Mouse (Mus musculus) left cerebral cortex, postnatal 10 days (tissue): ENCODE measurements around the gene Lgals1. TPM values are rescaled to one million over a fixed set of nuclear protein-coding genes. Genes with fewer than 3 reads are reported as not detected.

ENCODE experiments used
- DNase-seq, 2 experiments: peaks; one replicate each; pipeline ENCODE4 v3.0.0; 2021 to 2022; ENCODE audit warnings: low spot score in 2 of 2, mixed read lengths in 1 of 2; ENCODE audit errors: extremely low spot score in 1 of 2
- intact Hi-C: fragments of 180-260 bp; cut with DNase I; formaldehyde crosslinking; loops from one replicate; pipeline ENCODE4 v1.15.1; 2025
- total RNA-seq, 2 experiments: library from RNA; stranded (reverse); gene quantifications; 2 replicates each; pipeline ENCODE4 v1.2.3; 2021

The Lgals1 gene
- total RNA-seq, 2 experiments from 2014 or later = 24.1 to 25.3 TPM

DNA sequence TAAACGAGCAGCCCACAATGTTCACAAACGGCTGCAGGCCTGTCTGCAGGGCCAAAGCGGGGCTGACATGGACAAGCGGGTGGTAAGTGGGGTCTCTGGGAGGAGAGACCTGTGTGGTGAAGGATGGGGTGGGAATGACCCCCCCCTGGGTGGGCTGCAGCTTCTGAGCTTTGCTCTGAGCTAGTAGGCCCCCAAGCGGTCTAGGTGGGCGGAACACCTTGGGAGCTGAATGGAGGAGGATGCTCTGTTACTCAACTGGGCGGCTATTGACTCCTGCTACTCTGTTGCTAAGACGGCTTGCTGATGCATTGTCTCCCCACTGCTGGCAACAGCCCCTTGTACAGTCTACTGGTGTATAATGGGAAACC is 25.1 kb upstream of the Lgals1 start:
- intact Hi-C loops = no loop called here
- no peak for DNase-seq

DNA sequence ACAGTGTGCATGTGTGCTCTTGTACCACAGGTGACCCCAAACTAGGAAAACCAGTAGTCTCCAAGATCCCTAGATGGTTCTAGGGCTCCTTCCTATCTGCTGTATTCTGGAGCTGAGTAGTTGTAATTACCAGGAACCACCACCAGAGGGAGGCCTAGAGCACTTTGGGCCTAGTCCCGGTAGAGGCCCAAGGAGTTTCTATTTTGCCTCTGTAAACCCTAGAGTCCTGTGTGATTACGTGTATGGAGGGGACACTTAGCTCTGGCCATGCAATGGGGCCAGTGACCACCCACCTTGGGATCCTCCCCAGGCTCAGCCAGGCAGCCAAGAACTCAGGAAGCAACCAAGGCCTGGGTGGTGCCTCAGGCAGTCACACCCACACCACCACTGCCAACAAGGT is 23.3 kb upstream of the Lgals1 start:
- DNase-seq = peak; percentile 66 to 80
- intact Hi-C loops = no loop called here

DNA sequence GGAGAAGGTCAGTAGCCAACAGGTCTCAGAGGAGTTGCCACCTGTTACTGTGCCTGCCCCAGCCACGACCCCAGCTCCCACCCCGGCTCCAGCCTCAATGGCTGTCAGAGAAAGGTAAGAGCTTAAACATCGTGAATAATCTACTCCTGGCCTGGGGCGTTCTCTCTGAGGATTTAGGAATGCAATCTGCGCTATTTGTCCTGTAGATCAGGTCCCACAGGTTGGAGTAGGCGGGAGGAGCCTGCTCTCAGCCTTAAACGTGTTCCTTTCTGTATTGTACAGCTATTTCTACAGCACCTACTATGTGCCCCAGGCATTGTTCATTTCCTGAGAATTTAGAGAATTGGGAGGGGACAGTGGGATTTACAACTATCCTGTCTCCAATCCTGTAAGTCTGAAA is 18.1 kb upstream of the Lgals1 start:
- no peak for DNase-seq
- intact Hi-C loops = no loop called here

DNA sequence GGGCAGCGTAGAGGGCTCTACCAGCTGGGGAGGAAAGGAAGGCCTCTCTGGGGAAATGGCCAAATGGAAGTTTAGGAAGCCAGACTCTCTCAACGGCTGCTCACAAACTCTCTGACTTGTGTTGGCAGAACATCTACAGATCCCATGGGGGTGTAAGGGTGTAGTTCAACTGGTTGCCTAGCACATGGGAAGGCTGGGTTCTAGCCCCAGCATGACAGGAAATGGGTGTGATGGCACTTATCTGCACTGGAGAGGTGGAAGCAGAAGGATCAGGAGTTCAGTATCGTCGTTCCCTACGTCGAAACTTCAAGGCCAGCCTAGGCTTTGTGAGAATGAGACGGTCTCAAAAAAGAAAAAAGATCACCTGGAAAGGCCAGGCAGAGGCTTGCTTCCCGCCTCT is 17.5 kb upstream of the Lgals1 start:
- intact Hi-C loops = no loop called here
- DNase-seq = no peak

DNA sequence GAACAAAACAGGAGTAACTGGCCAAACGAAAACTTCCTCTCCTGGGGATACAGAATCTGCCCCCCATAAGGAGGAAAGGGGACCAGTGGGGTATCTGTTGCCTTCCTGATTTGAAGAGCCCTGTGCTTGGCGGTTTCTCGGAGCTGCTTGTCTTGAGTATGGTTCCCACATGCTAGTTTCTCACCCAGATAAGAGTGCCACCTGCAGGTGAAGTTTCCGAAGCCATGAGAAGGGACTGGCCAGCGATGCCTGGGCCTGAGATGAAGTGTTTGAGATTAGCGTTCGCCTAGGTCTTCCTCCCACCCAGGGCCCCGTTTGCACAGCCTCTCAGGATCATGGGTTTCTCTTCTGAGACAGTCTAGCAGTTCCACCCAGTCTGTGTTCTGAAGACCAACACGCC is 14.5 kb upstream of the Lgals1 start:
- intact Hi-C loops = no loop called here
- DNase-seq = peak in 1 of 2 experiments; percentile 69

DNA sequence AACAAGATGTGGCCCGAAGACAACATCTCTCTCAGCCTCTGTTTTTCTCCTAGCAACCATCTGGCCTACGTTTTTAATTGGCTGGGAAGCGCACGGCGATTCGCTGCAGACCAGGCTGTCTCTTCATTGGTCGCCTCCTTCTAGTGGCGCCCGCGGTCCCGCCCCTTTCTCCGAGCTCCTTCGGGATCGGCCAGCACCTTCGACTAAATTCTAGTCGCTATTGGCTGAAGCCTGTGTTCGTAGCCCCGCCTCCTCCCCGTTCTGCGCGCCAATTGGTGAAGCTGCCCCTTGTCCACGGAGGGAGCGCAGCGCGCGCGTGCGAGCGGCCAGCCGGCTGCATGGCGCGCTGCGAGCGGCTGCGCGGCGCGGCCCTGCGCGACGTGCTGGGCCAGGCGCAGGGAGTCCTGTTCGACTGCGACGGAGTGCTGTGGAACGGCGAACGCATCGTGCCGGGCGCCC is 12.9 kb upstream of the Lgals1 start, which contains the start of gene Pdxp:
TSS of gene Pdxp (plus strand) at position 288 of the 459 bp plus-strand sequence.
- intact Hi-C loops = no loop called here
- DNase-seq = peak; percentile 98 to 99

GRCm38 (mm10) chr15:78914091-78914822 is 12.3 kb upstream of the Lgals1 start:
- DNase-seq = peak; percentile 51 to 81
- intact Hi-C loops = no loop called here

GRCm38 (mm10) chr15:78914823-78915659 is 11.5 kb upstream of the Lgals1 start:
- intact Hi-C loops = no loop called here
- DNase-seq = no peak

DNA sequence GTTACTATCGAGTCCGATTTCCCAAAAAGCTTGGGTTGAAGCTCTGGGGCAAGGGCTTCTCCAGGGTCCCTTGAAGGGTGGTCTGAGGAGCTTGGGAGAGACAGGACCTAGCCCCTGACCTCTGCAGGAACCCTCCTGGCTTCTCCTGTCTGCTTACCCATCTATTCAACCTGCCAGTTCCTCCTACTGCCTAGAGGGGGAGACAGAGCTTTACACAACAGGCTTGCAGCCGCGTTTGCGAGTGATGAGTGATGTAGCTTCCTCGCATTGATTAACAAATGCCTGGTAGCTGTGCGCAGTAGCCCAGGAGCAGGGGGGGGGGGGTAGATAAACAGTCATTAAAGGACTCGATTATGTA is 10.9 kb upstream of the Lgals1 start:
- intact Hi-C loops = no loop called here
- DNase-seq = peak; percentile 75 to 80

GRCm38 (mm10) chr15:78916052-78916826 is 10.3 kb upstream of the Lgals1 start:
- intact Hi-C loops = no loop called here
- DNase-seq = peak in 1 of 2 experiments; percentile 74

- intact Hi-C loops = no loop called here
- no peak for DNase-seq
Measured at GRCm38 (mm10) chr15:78918126-78918525, 8.4 kb upstream of the Lgals1 start.

DNA sequence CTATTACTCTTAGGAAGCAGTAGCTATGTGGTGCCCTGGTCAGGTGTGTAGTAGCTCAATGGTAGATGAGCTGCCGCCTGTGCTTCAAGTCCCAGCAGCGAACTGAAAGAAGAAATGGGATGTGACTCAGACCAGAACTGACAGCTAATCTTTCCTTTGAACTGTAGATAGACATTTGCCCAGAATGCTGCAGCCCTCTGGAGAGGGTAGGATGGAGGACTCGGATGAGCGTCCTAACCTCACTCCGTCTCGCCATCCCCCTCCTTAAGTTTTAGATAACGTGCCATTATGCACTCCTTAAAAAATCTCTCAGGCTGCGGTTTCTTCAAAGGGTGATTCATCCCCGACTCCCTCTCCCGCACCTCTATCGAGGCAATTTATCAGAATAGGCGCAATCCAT is 6.6 kb upstream of the Lgals1 start:
- DNase-seq = no peak
- intact Hi-C loops = no loop called here

GRCm38 (mm10) chr15:78922700-78923099 is 3.8 kb upstream of the Lgals1 start:
- intact Hi-C loops = no loop called here
- DNase-seq = no peak

GRCm38 (mm10) chr15:78923585-78923984 is 2.9 kb upstream of the Lgals1 start:
- intact Hi-C loops = no loop called here
- DNase-seq = no peak

- intact Hi-C loops = no loop called here
- DNase-seq = no peak
Measured at GRCm38 (mm10) chr15:78925129-78925528, 1.4 kb upstream of the Lgals1 start.

DNA sequence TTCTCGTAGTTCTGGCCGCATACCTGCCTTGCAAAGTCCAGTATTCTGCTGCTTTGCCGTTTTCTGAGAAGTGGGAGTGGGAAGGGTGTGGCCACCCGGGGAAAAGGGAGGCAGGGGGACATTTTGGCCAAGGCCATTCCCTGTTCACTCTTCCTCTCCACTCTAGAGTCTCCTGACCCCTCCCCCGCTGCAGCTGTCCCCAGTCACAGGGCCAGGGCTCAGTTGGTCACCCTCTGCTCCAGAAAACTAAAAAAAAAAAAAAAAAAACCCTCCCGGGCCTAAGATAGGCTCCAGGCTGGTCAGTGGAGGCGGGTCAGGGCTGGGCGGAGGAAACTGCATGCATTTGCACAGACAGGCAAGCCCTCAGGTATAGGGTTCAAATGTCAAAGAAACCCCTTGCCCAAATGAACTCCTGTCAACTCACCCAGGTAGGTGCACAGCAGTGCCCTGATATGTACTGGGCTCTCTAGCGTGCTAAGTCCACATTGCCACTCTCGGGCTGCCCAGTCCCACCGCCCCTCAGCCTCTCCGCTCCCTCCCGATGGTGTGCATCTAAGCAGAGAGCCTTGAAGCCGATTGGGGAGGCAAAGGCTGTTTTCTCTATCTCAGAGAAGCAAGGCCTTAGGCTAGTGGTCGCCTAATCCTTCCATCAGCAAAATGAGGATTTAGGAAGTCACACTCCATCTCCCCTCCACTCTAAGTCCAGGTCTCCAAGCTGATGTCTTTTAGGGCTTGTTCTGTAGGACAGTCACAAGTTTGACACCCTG is 679 bp downstream of the Lgals1 start:
- intact Hi-C loops = no loop called here
- peak in 1 of 2 experiments; percentile 71 for DNase-seq

GRCm38 (mm10) chr15:78927788-78928457 is 1.4 kb downstream of the Lgals1 start:
- DNase-seq = peak in 1 of 2 experiments; percentile 87
- intact Hi-C loops = no loop called here

DNA sequence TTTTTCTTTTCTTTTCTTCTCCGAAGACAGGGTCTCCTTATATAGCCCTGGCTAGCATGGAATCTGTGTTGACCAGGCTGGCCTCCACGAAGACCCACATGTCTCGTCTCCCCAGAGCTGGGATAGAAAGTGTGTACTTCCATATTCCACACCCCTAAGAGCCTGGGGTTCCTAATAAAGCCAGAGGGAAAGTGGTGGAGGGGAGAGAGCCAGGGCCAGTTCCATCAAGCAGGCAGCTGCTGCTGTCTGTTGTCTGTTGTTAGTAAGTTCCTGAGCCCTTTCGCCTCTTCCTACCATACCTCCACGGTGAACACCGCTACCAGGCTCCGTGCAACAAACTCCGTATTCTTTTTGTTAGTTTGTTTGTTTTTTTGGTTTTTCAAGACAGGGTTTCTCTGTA is 2.0 kb downstream of the Lgals1 start:
- no peak for DNase-seq
- intact Hi-C loops = no loop called here
